Mouse (Mus musculus) ES-Bruce4 (cell line): ENCODE data around the gene Exph5.
A peak's percentile ranks its signal among the peaks of the same experiment; 100 is the strongest.

Experiments used
- CTCF ChIP-seq: IDR thresholded peaks from one replicate; pipeline ENCODE4 v1.8.1; 2011; ENCODE audit warnings: low read depth, low read length
- EP300 ChIP-seq: IDR thresholded peaks from 2 replicates; pipeline ENCODE4 v1.6.1; 2011; ENCODE audit warnings: low read depth, low read length; ENCODE audit not compliant: insufficient read depth
- POLR2A ChIP-seq: IDR thresholded peaks from one replicate; pipeline ENCODE4 v1.8.1; 2011; ENCODE audit warnings: low read length; ENCODE audit not compliant: insufficient read depth

- TF ChIP-seq POLR2A = no peak
- peak; percentile 55 for TF ChIP-seq CTCF
- TF ChIP-seq EP300 = no peak
Measured at GRCm38 (mm10) chr9:53376820-53377219, 75.3 kb downstream of the Exph5 start.
